Mouse (Mus musculus): ENCODE measurements around the gene Sp8. TPM values are rescaled to one million over a fixed set of nuclear protein-coding genes. Genes with fewer than 3 reads are reported as not detected.
A peak's percentile ranks its signal among the peaks of the same experiment; 100 is the strongest.

Sp8 gene
- polyA plus RNA-seq, 2 experiments from 2014 or later = not detected

DNA sequence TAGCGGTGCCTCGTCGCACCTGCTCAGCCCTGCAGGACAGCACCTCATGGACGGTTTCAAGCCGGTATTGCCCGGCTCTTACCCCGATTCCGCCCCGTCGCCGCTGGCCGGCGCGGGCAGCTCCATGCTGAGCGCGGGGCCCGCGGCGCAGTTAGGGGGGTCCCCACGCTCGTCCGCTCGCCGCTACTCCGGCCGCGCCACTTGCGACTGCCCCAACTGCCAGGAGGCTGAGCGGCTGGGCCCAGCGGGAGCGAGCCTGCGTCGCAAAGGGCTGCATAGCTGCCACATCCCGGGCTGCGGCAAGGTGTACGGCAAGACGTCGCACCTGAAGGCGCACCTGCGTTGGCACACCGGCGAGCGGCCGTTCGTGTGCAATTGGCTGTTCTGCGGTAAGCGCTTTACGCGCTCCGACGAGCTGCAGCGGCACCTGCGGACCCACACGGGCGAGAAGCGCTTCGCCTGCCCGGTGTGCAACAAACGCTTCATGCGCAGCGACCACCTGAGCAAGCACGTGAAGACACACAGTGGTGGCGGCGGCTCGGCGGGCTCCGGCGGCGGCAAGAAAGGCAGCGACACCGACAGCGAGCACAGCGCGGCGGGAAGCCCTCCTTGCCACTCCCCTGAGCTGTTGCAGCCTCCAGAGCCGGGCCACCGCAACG, 3.2 kb downstream of the Sp8 start:
- no peak for ATAC-seq

DNA sequence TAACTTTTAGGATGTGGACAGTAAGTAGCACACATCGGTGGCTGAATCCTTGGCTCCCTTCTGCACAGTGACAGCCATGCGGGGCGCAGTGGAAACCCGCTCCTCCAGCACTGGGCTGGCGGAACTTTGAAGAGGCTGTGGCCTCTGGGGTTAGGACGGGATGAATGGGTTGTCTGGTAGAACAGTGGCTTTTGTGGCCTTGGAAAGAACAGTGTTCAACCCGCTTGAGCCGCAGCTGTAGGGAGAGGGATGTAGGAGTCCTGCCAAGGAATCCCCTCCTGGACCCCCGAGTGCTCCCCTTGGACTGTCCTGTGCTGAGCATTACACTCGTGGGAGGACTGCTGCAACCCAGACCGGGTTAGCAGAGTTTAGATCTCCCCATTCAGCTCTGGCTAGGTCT, 3.9 kb downstream of the Sp8 start:
- ATAC-seq = no peak

DNA sequence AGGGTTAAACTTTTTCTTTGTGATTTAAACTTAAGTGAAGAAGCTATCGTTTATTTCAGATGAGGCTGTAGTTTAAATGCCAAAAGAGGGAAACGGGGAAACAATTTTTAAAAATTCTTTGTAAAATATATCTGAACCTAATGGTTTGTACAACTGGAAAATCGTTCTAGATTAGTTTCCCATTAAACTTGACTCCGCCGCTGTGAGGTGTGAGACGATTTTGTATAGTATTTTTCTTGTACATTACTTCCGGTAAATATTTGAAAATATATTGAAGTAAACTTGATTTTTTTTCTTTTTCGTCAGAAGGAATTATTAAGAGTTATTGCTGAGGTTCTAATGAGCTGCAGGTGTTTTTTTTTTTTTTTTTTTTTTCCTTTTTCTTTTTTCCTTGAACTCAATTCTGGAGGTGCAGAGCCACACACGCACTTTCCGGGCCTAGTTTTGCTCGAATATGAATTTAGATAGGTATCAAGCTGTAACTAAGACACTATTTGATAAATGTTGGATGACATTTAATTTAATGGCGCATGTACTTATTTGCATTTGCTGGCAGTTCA, 4.8 kb downstream of the Sp8 start:
- ATAC-seq = no peak

DNA sequence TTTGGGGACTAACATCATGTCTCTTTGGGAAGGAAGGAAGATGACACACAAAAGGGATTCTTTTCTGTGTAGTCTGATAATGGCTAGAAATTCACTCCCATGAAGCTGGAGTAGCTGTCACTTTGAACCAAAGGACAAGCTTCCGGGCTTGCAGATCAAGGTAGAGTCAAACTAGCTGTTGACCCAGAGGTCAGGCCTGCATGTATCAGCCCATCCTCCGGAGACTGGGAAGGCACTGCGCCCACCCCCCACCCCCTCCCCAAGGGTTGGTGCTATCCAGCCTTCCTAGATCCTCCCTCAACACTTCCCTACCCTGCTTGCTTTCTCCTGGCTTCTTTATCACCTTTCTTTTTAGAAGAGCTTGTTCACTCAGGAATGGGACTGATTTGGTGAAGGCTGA, 7.2 kb downstream of the Sp8 start:
- ATAC-seq = no peak

DNA sequence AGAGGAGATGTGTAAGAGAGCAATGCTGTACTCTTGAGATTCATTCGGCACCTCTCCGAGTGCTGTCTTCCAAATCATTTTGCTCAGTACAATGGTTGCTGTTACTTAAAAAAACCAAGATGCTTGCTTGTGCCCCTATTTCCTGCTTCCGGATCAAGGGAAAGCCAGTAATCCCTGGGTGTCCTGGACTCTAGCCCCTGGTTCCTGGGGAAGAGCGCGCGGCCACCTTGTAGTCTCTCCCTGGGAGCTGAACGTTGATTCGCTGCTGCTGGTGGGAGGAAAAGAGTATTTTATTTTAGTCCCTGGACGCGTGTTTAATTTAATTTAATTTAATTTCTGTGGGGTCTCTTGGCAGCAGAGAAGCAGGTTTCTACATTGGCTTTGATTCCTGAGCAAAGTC, 8.3 kb downstream of the Sp8 start:
- no peak for ATAC-seq

DNA sequence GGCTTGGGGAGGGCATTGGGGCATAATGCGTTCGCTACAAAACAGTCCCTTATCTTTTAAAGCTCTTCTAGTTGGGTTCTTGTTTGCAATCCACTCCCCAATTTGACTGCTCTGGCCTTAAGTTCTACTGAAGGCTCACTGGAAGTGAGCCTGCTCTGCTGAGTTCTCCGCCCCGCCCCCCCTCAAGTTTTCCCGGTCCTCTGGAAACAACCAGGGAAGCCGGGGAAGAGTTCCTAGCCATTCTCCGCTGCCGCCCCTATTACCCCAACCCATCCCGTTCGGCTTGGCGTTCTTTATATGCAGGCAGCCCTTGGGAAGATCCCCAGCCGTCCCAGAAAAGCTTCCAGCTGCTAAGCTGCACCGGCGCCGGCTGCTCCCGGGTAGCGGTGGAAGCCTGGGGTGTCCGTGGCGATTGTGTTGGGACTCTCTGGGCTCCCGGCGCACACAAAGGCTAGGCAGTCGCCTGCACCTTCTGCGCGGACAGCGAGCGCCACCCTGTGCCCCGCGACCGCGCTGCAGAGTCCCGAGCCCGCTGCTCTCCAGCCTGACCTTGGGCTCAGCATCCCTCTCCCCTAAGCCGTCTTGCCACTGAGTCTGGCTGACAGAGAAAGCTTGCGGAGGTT, 8.8 kb downstream of the Sp8 start:
- ATAC-seq = peak; percentile 46

DNA sequence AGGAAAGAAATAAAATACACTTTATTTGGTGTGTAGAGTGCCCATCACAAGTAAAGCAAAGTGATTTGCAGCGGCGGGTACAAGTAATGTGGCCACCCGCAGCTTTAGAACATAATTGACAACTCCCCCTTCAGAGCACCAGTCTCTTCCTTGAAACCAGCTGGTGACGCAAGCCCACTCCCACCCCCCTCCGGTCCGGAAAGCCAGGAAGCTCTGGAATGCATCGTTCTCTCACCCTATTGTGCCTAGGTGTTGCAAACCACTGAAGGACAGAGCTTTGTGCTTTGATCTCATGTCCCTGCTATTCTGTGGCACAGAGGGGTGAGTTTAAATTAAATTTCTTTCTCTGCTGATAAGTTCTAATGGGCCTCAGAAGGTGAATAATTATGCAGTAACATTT, 10.0 kb downstream of the Sp8 start:
- ATAC-seq = no peak

DNA sequence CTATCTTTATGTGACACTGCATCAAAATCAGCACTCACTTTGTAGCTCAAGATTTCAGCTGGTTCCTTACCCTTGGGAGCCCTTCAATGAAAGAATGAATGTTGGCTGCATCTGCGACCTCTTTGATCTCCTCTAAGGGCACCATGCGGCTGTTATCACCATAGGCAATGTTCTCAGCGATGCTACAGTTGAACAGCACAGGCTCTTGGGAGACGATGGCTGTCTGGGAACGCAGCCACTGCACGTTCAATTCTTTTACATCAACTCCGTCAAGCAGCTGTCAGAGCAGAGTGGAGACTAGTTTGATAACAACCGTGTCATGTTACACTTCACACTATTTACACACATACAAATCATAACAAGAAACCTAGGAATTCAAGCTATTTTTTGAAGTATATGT, 26.5 kb downstream of the Sp8 start:
- ATAC-seq = no peak

DNA sequence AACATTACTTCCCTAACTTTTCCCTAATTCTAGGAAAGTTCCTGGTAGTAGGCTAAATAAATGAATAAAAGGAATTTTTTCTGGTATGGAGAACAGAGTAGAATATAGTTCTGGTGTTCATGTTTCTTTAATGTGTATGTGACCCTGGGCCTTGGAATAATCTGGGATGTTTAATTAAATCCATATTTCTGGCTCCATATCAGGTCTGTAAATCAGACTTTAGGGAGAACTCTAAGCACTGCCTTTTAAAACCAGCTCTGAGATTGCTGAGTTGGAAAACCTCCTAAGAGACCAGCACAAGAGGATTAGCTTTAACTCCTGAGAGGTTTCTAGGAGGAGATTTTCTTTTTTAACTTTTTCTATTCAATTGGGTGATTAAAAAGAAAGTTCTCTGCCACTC, 36.7 kb downstream of the Sp8 start:
- no peak for ATAC-seq

DNA sequence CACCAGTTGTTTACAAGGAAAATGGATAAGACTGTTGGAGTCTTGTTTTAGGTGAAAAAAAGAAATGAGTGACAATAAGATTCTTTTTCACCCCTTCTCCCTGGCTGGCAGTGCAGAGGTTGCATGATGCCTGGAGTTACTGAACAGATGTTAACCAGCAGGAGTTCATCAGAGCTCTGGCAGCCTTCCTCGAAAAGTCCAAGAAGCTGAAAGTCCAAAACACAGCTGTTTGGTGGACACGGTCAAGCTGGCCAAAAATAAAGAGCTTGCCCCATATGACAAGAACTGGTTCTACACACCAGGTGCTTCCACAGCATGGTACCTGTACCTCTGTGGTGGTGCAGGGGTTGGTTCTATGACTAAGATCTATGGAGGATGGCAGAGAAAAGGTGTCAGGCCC, 41.8 kb downstream of the Sp8 start:
- ATAC-seq = no peak

Other genes with a start within 250 kb of the Sp8 start
- not detected for gene Abcb5, start 120.1 kb downstream of the Sp8 start, polyA plus RNA-seq (2017; shearing (Covaris generic))